Mouse (Mus musculus) heart, postnatal 10 days (tissue): ENCODE measurements around the gene Gm20388. TPM values are rescaled to one million over a fixed set of nuclear protein-coding genes. Genes with fewer than 3 reads are reported as not detected.

Experiments used
- DNase-seq, 2 experiments: peaks; one replicate each; pipeline ENCODE4 v3.0.0; 2021
- intact Hi-C: fragments of 180-260 bp; cut with DNase I; formaldehyde crosslinking; loops from one replicate; pipeline ENCODE4 v1.15.1; 2025
- total RNA-seq, 2 experiments: library from RNA; stranded (reverse); gene quantifications; 2 replicates each; pipeline ENCODE4 v1.2.3; 2021

Gm20388 gene
- total RNA-seq, 2 experiments from 2014 or later, result 2.0 to 2.2 TPM

GRCm38 (mm10) chr8:120215416-120216141 is 304.9 kb downstream of the Gm20388 start:
- intact Hi-C loops, result loop anchor here (5.0 kb wide), 1 partner anchor 38 kb away; the partner anchor contains the start of gene Fam92b
- DNase-seq, result peak; percentile 72 to 77

GRCm38 (mm10) chr8:120216855-120217830 is 306.5 kb downstream of the Gm20388 start:
- intact Hi-C loops, result loop anchor here (5.0 kb wide), 1 partner anchor 40 kb away; the partner anchor contains the start of gene Fam92b
- peak; percentile 75 to 79 for DNase-seq

- intact Hi-C loops, result no loop called here
- no peak for DNase-seq
Measured at GRCm38 (mm10) chr8:120222548-120222947, 311.9 kb downstream of the Gm20388 start.

- DNase-seq, result no peak
- intact Hi-C loops, result no loop called here
Measured at GRCm38 (mm10) chr8:120224521-120225420, 314.1 kb downstream of the Gm20388 start.

- intact Hi-C loops, result no loop called here
- no peak for DNase-seq
Measured at GRCm38 (mm10) chr8:120225421-120226151, 314.9 kb downstream of the Gm20388 start.

- no peak for DNase-seq
- intact Hi-C loops, result no loop called here
Measured at GRCm38 (mm10) chr8:120226700-120227577, 316.3 kb downstream of the Gm20388 start.

GRCm38 (mm10) chr8:120227578-120227876 is 316.9 kb downstream of the Gm20388 start:
- no peak for DNase-seq
- intact Hi-C loops, result no loop called here

- intact Hi-C loops, result no loop called here
- DNase-seq, result peak; percentile 88
Measured at GRCm38 (mm10) chr8:120227891-120228591, 317.4 kb downstream of the Gm20388 start, which contains the start of gene Gse1. Gse1 (plus strand) TSS chr8:120228456.

GRCm38 (mm10) chr8:120228781-120229573 is 318.3 kb downstream of the Gm20388 start:
- DNase-seq, result peak; percentile 57 to 66
- intact Hi-C loops, result no loop called here

- DNase-seq, result peak; percentile 53
- intact Hi-C loops, result no loop called here
Measured at GRCm38 (mm10) chr8:120229574-120229916, 318.9 kb downstream of the Gm20388 start.

- intact Hi-C loops, result loop anchor here (2.0 kb wide), 2 partner anchors 35 to 51 kb away; no protein-coding TSS in a partner anchor
- peak in 1 of 2 experiments; percentile 33 for DNase-seq
Measured at GRCm38 (mm10) chr8:120230081-120230480, 319.4 kb downstream of the Gm20388 start.

GRCm38 (mm10) chr8:120230715-120231614 is 320.3 kb downstream of the Gm20388 start:
- peak; percentile 38 for DNase-seq
- intact Hi-C loops, result loop anchor here (2.0 kb wide), 2 partner anchors 34 to 52 kb away; no protein-coding TSS in a partner anchor

- intact Hi-C loops, result loop anchor here (2.0 kb wide), 2 partner anchors 33 to 53 kb away; no protein-coding TSS in a partner anchor
Measured at GRCm38 (mm10) chr8:120231870-120232269, 321.2 kb downstream of the Gm20388 start.

GRCm38 (mm10) chr8:120232398-120232797 is 321.8 kb downstream of the Gm20388 start:
- intact Hi-C loops, result no loop called here
- no peak for DNase-seq

More at GRCm38 (mm10) chr8:120231870-120232269, 321.2 kb downstream of the Gm20388 start:
- peak; percentile 73 to 83 for DNase-seq

- DNase-seq, result peak in 1 of 2 experiments; percentile 44
- intact Hi-C loops, result no loop called here
Measured at GRCm38 (mm10) chr8:120232913-120233312, 322.3 kb downstream of the Gm20388 start.

GRCm38 (mm10) chr8:120234457-120234856 is 323.8 kb downstream of the Gm20388 start:
- peak; percentile 52 to 62 for DNase-seq
- intact Hi-C loops, result no loop called here
